Mouse (Mus musculus): ENCODE results near the gene Oas3. TPM values are rescaled to one million over a fixed set of nuclear protein-coding genes. Genes with fewer than 3 reads are reported as not detected.

Gene Oas3
- polyA plus RNA-seq, 1 experiment from 2014 or later = 0.04 TPM

DNA sequence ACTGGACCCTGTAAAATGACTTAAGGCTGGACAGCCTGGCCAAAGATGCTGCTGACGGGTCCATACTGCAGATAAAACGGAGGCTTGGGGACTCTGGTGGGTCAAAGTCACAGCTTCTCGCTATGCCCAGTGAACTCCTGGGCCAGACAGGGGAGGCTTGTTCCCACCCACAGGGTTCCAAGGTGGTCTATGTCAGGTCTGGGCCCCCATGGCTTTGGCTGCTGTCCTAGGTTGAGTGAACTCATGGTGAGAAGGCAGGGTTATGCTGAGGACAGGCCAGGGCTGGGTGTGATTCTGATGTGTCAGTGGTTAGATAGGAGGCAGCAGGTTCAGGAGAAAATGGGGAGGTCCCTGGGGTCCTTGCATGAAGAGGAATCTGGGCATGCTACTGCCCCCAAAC is 73.8 kb downstream of the Oas3 start:
- DNase-seq (ENCODE audit: low read depth, low spot score) (no peak), ATAC-seq (no peak)
- CTCF ChIA-PET = no interaction called here
- POLR2A ChIA-PET = no interaction called here
- peaks cover 9% of the 10 kb centered on the region for H3K27me3 ChIP-seq
- no peak for TF ChIP-seq CTCF (IDR thresholded peaks at IDR 0.05)
- in situ Hi-C loops (cut with MboI; ENCODE audit: low pct_unique_long_range_greater_than_20kb) = no loop called here

Other genes starting within 250 kb of the Oas3 start
- 125 TPM for gene Tpcn1, start 189.0 kb downstream of the Oas3 start, polyA plus RNA-seq (2021)
- gene Iqcd, start 188.6 kb downstream of the Oas3 start, polyA plus RNA-seq (2021) = 10.5 TPM
- gene Rita1, start 165.1 kb downstream of the Oas3 start, polyA plus RNA-seq (2021) = 14.0 TPM
- 54.0 TPM for gene Ddx54, start 164.9 kb downstream of the Oas3 start, polyA plus RNA-seq (2021)
- gene Cfap73, start 143.4 kb downstream of the Oas3 start, polyA plus RNA-seq (2021) = 0.10 TPM
- 0.15 TPM for gene Rasal1, start 128.8 kb downstream of the Oas3 start, polyA plus RNA-seq (2021)
- gene Dtx1, start 65.7 kb downstream of the Oas3 start, polyA plus RNA-seq (2021) = 0.30 TPM
- not detected for gene Oas2, start 27.8 kb downstream of the Oas3 start, polyA plus RNA-seq (2021)
- gene Oas1e, start 17.9 kb upstream of the Oas3 start, polyA plus RNA-seq (2021) = not detected
- 1.9 TPM for gene Oas1c, start 34.9 kb upstream of the Oas3 start, polyA plus RNA-seq (2021)
- not detected for gene Oas1f, start 69.7 kb upstream of the Oas3 start, polyA plus RNA-seq (2021)
- gene Oas1h, start 83.8 kb upstream of the Oas3 start, polyA plus RNA-seq (2021) = not detected
- 0.04 TPM for gene Oas1g, start 110.0 kb upstream of the Oas3 start, polyA plus RNA-seq (2021)
- gene Oas1a, start 129.9 kb upstream of the Oas3 start, polyA plus RNA-seq (2021) = 0.21 TPM
- gene Oas1d, start 136.9 kb upstream of the Oas3 start, polyA plus RNA-seq (2021) = not detected
- gene Rph3a, start 232.4 kb upstream of the Oas3 start, polyA plus RNA-seq (2021) = not detected